Mouse (Mus musculus) brain, embryonic 14.5 days (tissue): Measurements from ENCODE around the gene Thsd7b.

Experiments used
- CTCF ChIP-seq: fragments of 200-500 bp; IDR thresholded peaks from 2 replicates; pipeline ENCODE4 v1.5.1; 2012; ENCODE audit warnings: inconsistent platforms, mild to moderate bottlenecking, moderate library complexity, borderline replicate concordance; ENCODE audit not compliant: insufficient read depth, insufficient read length; ENCODE audit errors: extremely low read depth
- POLR2A ChIP-seq: fragments of 200-500 bp; IDR thresholded peaks from 2 replicates; pipeline ENCODE4 v1.6.1; 2012; ENCODE audit warnings: mild to moderate bottlenecking, inconsistent platforms, borderline replicate concordance; ENCODE audit not compliant: poor library complexity, insufficient read depth, insufficient read length, severe bottlenecking; ENCODE audit errors: extremely low read depth

DNA sequence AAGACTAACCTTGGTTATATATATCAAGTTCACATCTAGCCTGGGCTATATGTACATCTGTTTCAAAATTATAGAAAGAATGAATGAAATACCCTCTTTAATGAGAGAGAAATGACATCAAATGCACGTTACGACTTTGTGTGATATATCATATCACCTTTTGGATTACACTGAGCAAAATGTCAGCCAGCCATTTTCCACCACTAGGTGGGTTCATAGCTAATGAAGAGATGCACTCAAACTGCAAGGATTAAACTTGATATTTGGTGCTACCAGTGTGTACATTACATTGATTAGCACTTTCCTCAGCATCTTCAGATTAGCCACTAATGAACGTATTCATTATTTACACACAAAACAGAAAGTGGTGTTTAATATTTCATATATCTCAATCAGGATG is 228.6 kb downstream of the Thsd7b start:
- TF ChIP-seq CTCF (no peak), POLR2A (no peak)
